Mouse (Mus musculus) limb, embryonic 12.5 days (tissue): Measurements from ENCODE around the gene Rnf187. TPM values are rescaled to one million over a fixed set of nuclear protein-coding genes. Genes with fewer than 3 reads are reported as not detected.

Experiments used
- ATAC-seq: fragments of 200-750 bp; cut with Nextera tagmentation; 2 replicates; pipeline ENCODE4 v1.8.0; 2017; ENCODE audit warnings: low read depth, moderate TSS enrichment; ENCODE audit not compliant: insufficient number of reproducible peaks, insufficient read depth, low FRiP score, low TSS enrichment
- H3K27ac ChIP-seq: fragments of 300-500 bp; sonication (generic); 2 replicates; pipeline ENCODE4 v1.5.1; 2016; ENCODE audit warnings: mild to moderate bottlenecking, moderate library complexity
- H3K27me3 ChIP-seq: fragments of 300-500 bp; sonication (generic); 2 replicates; pipeline ENCODE4 v1.6.1; 2016; ENCODE audit warnings: mild to moderate bottlenecking, moderate library complexity
- H3K36me3 ChIP-seq: fragments of 300-500 bp; sonication (generic); 2 replicates; pipeline ENCODE4 v1.6.1; 2016; ENCODE audit warnings: mild to moderate bottlenecking, moderate library complexity
- H3K4me1 ChIP-seq: fragments of 300-500 bp; sonication (generic); replicated peaks from 2 replicates; pipeline ENCODE4 v1.6.1; 2016
- H3K4me2 ChIP-seq: fragments of 300-500 bp; sonication (generic); 2 replicates; pipeline ENCODE4 v1.6.1; 2016; ENCODE audit warnings: mild to moderate bottlenecking, moderate library complexity
- H3K4me3 ChIP-seq: fragments of 300-500 bp; sonication (generic); replicated peaks from 2 replicates; pipeline ENCODE4 v1.5.1; 2016; ENCODE audit warnings: mild to moderate bottlenecking
- H3K9ac ChIP-seq: fragments of 300-500 bp; sonication (generic); replicated peaks from 2 replicates; pipeline ENCODE4 v1.6.1; 2016; ENCODE audit warnings: mild to moderate bottlenecking, moderate library complexity
- H3K9me3 ChIP-seq: fragments of 300-500 bp; sonication (generic); 2 replicates; pipeline ENCODE4 v1.6.1; 2016; ENCODE audit warnings: mild to moderate bottlenecking, moderate library complexity
- WGBS: fragments of 180-500 bp; shearing (Covaris S2); methylation state at CpG from one replicate; pipeline ENCODE4 v1.1.7; 2016; 5-methylcytosine and 5-hydroxymethylcytosine counted together
- polyA plus RNA-seq: library from polyadenylated mRNA; unstranded; fragments of >200 nt; fragmentation: Nextera tagmentation; extraction: Ambion mirVana; gene quantifications from 2 replicates; pipeline ENCODE4 v1.2.1, GENCODE M21; 2016

The Rnf187 gene
- polyA plus RNA-seq: 306 and 315 TPM in 2 replicates

DNA sequence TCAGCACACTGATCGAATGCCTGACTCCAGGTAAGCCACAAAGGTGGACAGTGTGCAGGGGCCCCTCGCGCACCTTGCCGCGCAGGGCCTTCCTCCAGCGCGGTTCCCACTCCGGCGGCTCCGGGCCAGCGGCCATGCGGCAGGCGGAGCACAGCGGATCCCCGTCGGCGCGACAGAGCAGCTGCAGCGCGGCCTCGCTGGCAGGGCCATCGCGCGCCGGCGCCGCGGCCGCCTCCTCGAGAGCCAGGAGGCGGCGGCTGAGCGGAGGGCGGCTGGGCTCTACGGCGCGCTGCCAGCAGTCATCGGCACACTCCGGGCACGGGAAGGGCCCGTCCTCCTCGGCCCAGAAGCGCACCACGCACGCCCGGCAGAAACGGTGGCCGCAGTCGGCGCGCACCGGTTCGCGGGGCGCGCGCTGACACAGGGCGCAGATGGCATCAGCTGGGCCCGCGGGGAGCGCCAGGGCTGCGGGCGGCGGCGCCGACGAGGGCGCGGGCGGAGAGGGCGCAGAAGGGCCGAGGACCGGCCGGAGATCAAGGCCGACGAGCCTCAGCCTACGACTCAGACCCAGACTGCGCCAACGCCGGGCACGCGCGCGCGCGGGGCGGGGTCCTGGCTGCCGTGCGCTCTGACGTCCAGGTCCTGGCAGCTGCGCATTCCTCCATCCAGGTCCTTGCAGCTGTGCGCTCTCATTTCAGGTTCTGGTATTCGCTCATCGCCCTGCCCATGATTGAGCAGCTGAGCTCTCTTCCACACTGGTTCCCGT is at the start of gene Rnf187:
Gene Rnf187, minus strand, starts transcription at position 595 of the 766 bp plus-strand sequence.
- Histone ChIP-seq H3K4me2 (peak within 1 kb of the TSS; percentile 92), H3K9me3 (no peaks in the 10 kb centered on the region), H3K9ac (peak within 1 kb of the TSS; percentile 97), H3K4me3 (peak within 1 kb of the TSS; percentile 94), H3K27ac (peak within 1 kb of the TSS; percentile 93), H3K27me3 (peaks cover 4% of the 10 kb centered on the region; the same call in 1 of the 2 replicates), H3K36me3 (peaks cover 34% of the 10 kb centered on the region), H3K4me1 (peaks cover 16% of the 10 kb centered on the region)
- WGBS: under 1% methylated on average over 95 of the region's 95 CpGs
- ATAC-seq: peak; percentile 95

DNA sequence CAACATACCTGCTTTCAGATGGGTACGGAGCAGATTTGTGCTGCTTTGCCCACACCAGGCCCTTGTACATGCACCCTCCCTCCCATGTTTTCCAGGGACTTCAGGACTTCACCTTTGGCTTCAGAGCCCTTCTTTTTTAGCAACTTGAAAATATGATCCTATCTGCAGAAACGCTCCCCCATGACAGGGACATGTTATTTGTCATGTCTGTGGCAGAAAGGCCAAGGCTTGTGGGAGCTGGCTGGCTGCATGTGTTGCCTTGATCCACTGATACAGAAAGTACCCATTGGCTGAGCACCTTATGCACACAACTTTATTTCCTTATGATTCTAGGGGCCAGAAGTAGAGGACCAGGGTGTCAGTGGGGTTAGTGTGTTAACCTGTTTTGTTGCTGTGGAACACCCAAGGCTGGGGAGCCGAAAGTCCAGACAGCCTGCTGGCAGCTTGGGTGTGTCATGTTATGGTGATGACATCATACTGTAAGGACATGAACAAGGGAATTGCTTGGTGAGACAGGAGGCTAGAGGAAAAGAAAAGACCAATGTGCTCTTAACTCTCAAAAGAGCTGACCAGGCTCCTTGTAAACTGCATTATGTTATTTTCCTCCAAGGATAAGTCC is 46.7 kb upstream of the Rnf187 start:
- Histone ChIP-seq H3K9me3 (no peaks in the 10 kb centered on the region), H3K4me2 (no peak overlapping the region), H3K4me1 (peaks cover 12% of the 10 kb centered on the region; the same call in 1 of the 2 replicates), H3K27ac (no peak overlapping the region), H3K36me3 (peaks cover 84% of the 10 kb centered on the region), H3K27me3 (no peaks in the 10 kb centered on the region), H3K9ac (no peak overlapping the region), H3K4me3 (no peak overlapping the region)
- no peak for ATAC-seq
- WGBS: 93% methylated on average over 3 of the region's 3 CpGs

DNA sequence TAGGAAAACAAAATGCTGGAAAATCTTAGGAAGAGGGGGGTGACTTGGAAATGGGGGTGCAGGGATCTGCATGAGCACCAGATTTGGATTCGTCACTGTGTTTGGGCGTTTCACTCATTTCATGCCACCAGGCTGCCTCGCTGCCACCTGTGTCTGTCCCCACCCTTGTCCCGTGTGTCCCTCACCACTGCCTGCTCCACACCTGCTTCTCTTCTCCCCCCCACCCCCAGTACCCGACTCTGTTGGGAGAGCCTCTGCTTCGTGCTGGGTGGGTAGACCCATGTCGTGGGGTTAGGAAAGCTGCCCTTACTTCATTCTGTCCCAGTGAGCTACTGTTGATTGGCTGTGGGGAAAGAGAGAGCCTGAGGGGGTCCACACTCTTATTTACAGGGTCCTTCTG is 45.9 kb upstream of the Rnf187 start:
- no peak for ATAC-seq
- no peaks in the 10 kb centered on the region for H3K9me3 ChIP-seq
- H3K36me3 ChIP-seq: peaks cover 76% of the 10 kb centered on the region
- no peak overlapping the region for H3K9ac ChIP-seq
- no peak overlapping the region for H3K4me3 ChIP-seq
- H3K27ac ChIP-seq: no peak overlapping the region
- no peak overlapping the region for H3K4me2 ChIP-seq
- 93% methylated on average over 7 of the region's 7 CpGs for WGBS
- no peaks in the 10 kb centered on the region for H3K27me3 ChIP-seq
- peaks cover 20% of the 10 kb centered on the region for H3K4me1 ChIP-seq

DNA sequence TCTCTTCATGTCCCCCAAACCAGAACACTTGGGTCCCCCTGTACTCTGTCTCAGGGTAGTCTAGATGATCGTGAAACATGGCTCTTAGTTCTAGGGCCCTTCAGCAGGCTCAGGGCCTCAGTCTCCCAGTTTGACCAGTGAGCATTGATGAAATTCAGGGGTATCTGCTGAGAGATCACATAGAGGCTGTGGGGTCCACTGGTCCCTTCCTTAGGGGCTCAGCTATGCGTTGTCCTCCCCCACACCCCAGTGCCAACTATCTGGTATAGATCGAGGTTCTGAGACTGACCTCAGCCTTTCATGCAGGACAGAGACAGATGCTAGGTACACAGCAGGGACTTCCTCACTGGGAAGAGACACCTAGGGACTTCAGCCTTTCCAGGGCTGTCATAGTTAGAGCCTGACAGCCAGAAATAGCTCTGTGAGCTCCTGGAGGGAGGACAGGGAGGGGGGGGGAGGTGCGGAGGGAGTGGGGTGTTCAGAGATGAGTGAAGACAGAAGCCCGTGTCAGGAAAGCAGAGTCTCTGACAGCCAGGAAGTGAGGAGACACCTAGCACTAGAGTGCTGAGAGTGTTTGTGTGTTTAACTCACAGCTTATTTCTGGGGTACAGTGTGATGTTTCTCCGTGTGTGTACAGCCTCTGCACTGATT is 45.1 kb upstream of the Rnf187 start:
- ATAC-seq: no peak
- Histone ChIP-seq H3K9ac (no peak overlapping the region), H3K36me3 (peaks cover 68% of the 10 kb centered on the region), H3K4me3 (no peak overlapping the region), H3K9me3 (no peaks in the 10 kb centered on the region), H3K4me1 (peaks cover 28% of the 10 kb centered on the region), H3K27me3 (no peaks in the 10 kb centered on the region), H3K27ac (no peak overlapping the region), H3K4me2 (no peak overlapping the region)
- 90% methylated on average over 6 of the region's 6 CpGs for WGBS

DNA sequence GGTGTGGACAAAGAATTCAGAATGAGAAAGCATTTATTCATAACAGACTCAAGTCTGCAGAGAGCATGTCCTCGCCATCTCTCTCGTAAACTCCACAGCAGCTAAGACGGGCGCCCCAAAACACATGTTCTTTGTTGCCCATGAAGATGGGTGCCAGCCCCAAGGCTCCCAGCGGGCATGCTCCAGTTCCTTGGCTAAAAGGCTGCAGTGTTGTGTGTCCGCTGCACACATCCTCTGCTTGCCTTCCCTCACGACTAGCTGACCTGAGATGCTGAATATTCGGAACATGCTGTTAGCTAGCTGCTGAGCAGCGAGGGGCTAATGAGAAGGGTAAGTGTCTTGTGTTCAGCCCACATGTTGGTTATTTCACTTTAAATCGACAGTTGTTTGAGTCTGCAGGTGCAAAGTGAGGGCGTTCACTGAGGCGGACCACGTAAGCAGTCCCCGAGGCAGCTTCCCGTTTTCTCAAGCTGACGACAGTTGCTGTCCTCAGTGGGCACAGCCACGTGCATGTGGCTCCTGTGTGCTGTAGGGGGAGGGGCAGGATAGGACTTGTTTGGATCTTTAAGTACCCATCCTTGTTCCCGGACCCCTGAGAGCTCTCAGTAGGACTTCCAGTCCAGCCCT is 43.9 kb upstream of the Rnf187 start:
- no peak overlapping the region for H3K4me3 ChIP-seq
- H3K4me1 ChIP-seq: peaks cover 31% of the 10 kb centered on the region
- no peaks in the 10 kb centered on the region for H3K27me3 ChIP-seq

DNA sequence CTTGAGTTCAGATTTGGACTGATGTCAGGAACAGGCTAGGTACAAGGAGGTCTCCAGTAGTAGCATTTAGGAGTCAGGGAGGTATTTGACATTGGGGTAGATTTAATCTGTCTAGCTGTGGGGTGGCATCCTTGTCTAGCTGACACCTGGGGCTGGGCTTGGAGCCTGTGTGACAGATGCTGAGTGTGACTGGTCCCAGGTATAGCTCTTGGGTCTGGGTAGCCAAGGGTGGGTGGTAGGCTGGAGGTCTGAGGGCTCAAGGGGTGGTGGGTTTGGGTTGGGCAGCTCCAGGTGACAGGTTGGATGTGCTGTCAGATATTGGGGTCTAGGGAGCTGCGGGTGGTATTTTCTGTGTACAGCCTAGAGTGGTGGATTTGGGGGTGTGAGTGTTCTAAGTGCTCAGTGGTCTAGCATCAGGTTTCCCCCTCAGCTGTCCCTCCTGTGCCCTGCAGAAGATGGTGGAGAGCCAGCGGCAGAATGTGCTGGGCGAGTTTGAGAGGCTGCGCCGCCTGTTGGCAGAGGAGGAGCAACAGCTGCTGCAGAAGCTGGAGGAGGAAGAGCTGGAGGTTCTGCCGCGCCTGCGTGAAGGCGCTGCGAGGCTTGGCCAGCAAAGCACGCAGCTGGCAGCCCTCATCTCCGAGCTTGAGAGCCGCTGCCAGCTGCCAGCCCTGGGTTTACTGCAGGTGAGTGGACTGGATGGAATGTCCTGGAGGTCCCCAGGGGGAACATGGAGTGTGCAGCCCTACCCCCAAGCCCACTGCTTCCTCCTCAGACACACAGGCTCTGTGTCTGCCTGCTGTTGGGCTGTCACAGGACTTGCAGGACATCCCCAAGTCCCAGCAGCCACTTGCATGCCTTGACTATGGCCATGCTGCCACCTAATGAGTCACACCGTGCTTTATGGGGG is 43.1 kb upstream of the Rnf187 start:
- no peak overlapping the region for H3K4me3 ChIP-seq
- H3K27me3 ChIP-seq: no peaks in the 10 kb centered on the region
- WGBS: 55% methylated on average over 14 of the region's 14 CpGs
- peaks cover 47% of the 10 kb centered on the region for H3K36me3 ChIP-seq
- no peak for ATAC-seq
- no peak overlapping the region for H3K9ac ChIP-seq
- H3K4me2 ChIP-seq: no peak overlapping the region
- peaks cover 35% of the 10 kb centered on the region for H3K4me1 ChIP-seq
- no peak overlapping the region for H3K27ac ChIP-seq
- no peaks in the 10 kb centered on the region for H3K9me3 ChIP-seq

More for the DNA sequence above, 43.9 kb upstream of the Rnf187 start:
- Histone ChIP-seq H3K9me3 (no peaks in the 10 kb centered on the region), H3K9ac (no peak overlapping the region), H3K27ac (no peak overlapping the region), H3K36me3 (peaks cover 55% of the 10 kb centered on the region), H3K4me2 (no peak overlapping the region)
- 91% methylated on average over 18 of the region's 18 CpGs for WGBS
- ATAC-seq: no peak

DNA sequence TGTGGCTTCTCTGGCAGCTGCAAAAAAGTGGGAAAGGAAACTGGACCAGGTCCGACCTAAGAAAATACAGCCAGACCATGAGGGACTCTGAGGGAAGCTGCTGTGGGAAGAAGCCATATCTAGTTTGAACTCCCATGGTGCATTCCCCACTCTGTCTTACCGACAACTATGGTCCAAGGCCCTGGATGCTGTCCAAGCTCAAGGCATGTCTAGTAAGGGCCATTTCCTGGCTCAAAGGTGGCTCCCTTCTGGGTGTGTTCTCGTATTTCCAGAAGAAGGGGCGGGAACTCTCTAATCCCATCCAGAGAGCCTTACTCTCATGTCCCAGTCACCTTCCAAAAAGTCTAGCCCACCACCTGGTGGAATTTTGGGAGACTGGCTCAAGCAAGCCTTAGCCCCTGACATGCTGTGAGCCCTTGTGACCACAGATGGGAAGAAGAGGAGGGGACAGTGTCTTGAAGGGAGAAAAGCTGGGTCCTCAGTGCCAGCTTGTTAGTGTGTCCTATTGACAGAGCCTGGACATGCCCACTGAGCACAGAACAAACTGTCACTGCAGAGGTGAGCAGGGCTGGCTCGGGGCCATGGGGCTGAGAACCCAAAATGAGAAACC is 41.8 kb upstream of the Rnf187 start:
- no peak overlapping the region for H3K9ac ChIP-seq
- H3K9me3 ChIP-seq: no peaks in the 10 kb centered on the region
- no peak overlapping the region for H3K27ac ChIP-seq
- peak overlapping the region; percentile 95; the same call in 1 of the 2 replicates for H3K4me2 ChIP-seq
- H3K27me3 ChIP-seq: no peaks in the 10 kb centered on the region
- peaks cover 35% of the 10 kb centered on the region for H3K4me1 ChIP-seq
- no peak for ATAC-seq
- no peak overlapping the region for H3K4me3 ChIP-seq
- H3K36me3 ChIP-seq: peaks cover 34% of the 10 kb centered on the region
- WGBS: 66% methylated on average over 5 of the region's 5 CpGs

DNA sequence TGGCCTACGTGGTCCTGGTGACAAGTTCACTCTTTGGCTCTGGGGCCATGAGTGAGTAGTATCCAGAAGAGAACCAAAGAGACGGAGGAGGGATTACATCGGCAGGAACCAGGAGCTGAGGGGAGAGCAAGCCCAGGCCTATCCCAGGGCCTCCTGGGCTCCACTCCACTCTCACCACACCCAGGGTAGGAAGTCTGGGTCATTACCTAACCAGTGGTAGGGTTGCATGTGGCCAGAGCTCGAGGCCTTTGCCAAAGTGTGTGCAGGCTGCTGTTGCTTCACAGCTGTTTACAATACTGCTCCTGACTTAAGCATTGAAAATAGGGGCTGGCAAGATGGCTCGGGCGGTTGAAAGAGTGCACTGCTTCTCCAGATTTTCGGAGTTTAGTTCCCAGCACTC is 40.9 kb upstream of the Rnf187 start:
- Histone ChIP-seq H3K9me3 (no peaks in the 10 kb centered on the region), H3K4me1 (peaks cover 35% of the 10 kb centered on the region), H3K27me3 (no peaks in the 10 kb centered on the region), H3K4me3 (peak overlapping the region; percentile 95), H3K4me2 (peak overlapping the region; percentile 95), H3K36me3 (peaks cover 28% of the 10 kb centered on the region), H3K27ac (no peak overlapping the region), H3K9ac (peak overlapping the region; percentile 93; the same call in 1 of the 2 replicates)
- no peak for ATAC-seq
- WGBS: 74% methylated on average over 7 of the region's 7 CpGs

DNA sequence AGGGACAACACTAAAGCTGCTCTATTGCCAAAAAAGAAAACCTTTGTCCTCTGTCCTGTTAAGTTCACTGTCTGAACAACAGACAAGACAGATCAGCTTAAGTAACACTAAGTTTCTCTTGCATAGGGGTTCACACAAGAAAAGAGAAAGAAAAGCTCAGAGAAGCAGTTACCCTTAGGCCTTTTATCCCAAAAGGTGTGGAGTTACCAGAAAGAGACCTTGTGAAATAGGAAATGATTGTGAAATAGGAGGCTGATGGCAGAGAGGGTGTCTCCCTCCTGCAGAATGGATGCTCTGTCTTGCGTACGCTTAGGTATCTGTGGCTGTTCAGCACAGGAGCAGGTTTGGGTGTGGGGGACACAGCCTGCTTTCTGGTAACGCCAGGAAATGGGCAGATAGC is 40.5 kb upstream of the Rnf187 start:
- no peaks in the 10 kb centered on the region for H3K27me3 ChIP-seq
- H3K4me2 ChIP-seq: peak overlapping the region; percentile 95
- 81% methylated on average over 3 of the region's 3 CpGs for WGBS
- peak overlapping the region; percentile 95 for H3K4me3 ChIP-seq
- no peak for ATAC-seq
- H3K27ac ChIP-seq: no peak overlapping the region
- peaks cover 28% of the 10 kb centered on the region for H3K36me3 ChIP-seq
- no peaks in the 10 kb centered on the region for H3K9me3 ChIP-seq
- H3K9ac ChIP-seq: peak overlapping the region; percentile 93; the same call in 1 of the 2 replicates
- H3K4me1 ChIP-seq: peaks cover 35% of the 10 kb centered on the region

DNA sequence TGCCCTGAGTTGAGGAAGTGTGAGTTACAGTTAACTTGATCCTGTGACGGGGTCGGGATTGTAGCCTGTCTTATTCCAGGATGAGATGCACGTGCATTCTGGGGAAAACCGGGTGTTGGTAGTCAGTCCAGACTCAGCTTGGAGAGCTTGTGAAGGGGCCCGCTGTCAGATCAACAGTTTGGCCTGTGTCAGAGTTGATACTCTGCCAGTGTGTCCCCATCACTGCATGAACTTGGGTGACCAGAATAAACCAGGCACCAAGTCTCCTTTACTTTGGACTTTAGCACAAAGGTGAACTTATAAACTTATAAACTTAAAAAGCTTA is 40.0 kb upstream of the Rnf187 start:
- Histone ChIP-seq H3K27me3 (no peaks in the 10 kb centered on the region), H3K4me3 (peak overlapping the region; percentile 95), H3K9ac (peak overlapping the region; percentile 93), H3K36me3 (peaks cover 24% of the 10 kb centered on the region), H3K9me3 (no peaks in the 10 kb centered on the region), H3K4me1 (peaks cover 35% of the 10 kb centered on the region), H3K27ac (0 out of 2 replicates have a peak overlapping the region, but pooled peaks have one; percentile 72), H3K4me2 (peak overlapping the region; percentile 95)
- no peak for ATAC-seq
- WGBS: 4% methylated on average over 5 of the region's 5 CpGs
